Mouse (Mus musculus) right cerebral cortex, postnatal 25 days (tissue): ENCODE results near the gene Sipa1l3.
A peak's percentile ranks its signal among the peaks of the same experiment; 100 is the strongest.

Experiments
- DNase-seq: peaks from one replicate; pipeline ENCODE4 v3.0.0; 2022

Sipa1l3 gene

GRCm38 (mm10) chr7:29475005-29475404, 43.4 kb downstream of the Sipa1l3 start:
- no peak for DNase-seq

GRCm38 (mm10) chr7:29471309-29471708, 47.1 kb downstream of the Sipa1l3 start:
- no peak for DNase-seq

- DNase-seq = no peak
These were observed 48.7 kb downstream of the Sipa1l3 start for GRCm38 (mm10) chr7:29469602-29470344.

GRCm38 (mm10) chr7:29468593-29468992, 49.8 kb downstream of the Sipa1l3 start:
- DNase-seq = no peak

- no peak for DNase-seq
These were observed 51.9 kb downstream of the Sipa1l3 start for GRCm38 (mm10) chr7:29466585-29466984.

- DNase-seq = no peak
These were observed 52.7 kb downstream of the Sipa1l3 start for GRCm38 (mm10) chr7:29465736-29466135.

- no peak for DNase-seq
These were observed 55.6 kb downstream of the Sipa1l3 start for GRCm38 (mm10) chr7:29462820-29463219.

GRCm38 (mm10) chr7:29462178-29462577, 56.3 kb downstream of the Sipa1l3 start:
- DNase-seq = no peak

GRCm38 (mm10) chr7:29461557-29461956, 56.9 kb downstream of the Sipa1l3 start:
- DNase-seq = no peak

- no peak for DNase-seq
These were observed 59.3 kb downstream of the Sipa1l3 start for GRCm38 (mm10) chr7:29458889-29459740.

- DNase-seq = no peak
These were observed 60.7 kb downstream of the Sipa1l3 start for GRCm38 (mm10) chr7:29457772-29458171.

GRCm38 (mm10) chr7:29456716-29457115, 61.7 kb downstream of the Sipa1l3 start:
- DNase-seq = no peak

- no peak for DNase-seq
These were observed 62.9 kb downstream of the Sipa1l3 start for GRCm38 (mm10) chr7:29455591-29455990.

GRCm38 (mm10) chr7:29454965-29455364, 63.5 kb downstream of the Sipa1l3 start:
- no peak for DNase-seq

GRCm38 (mm10) chr7:29452991-29453741, 65.3 kb downstream of the Sipa1l3 start:
- peak; percentile 49 for DNase-seq

GRCm38 (mm10) chr7:29452381-29452780, 66.1 kb downstream of the Sipa1l3 start:
- no peak for DNase-seq

- no peak for DNase-seq
These were observed 68.3 kb downstream of the Sipa1l3 start for GRCm38 (mm10) chr7:29450175-29450574.

- peak; percentile 48 for DNase-seq
These were observed 69.6 kb downstream of the Sipa1l3 start for GRCm38 (mm10) chr7:29448830-29449229.

- no peak for DNase-seq
These were observed 71.2 kb downstream of the Sipa1l3 start for GRCm38 (mm10) chr7:29447147-29447829.

GRCm38 (mm10) chr7:29446156-29446555, 72.3 kb downstream of the Sipa1l3 start:
- no peak for DNase-seq

GRCm38 (mm10) chr7:29444527-29444926, 73.9 kb downstream of the Sipa1l3 start:
- DNase-seq = no peak

- DNase-seq = no peak
These were observed 74.4 kb downstream of the Sipa1l3 start for GRCm38 (mm10) chr7:29444070-29444469.

- no peak for DNase-seq
These were observed 76.6 kb downstream of the Sipa1l3 start for GRCm38 (mm10) chr7:29441793-29442192.
